Mouse (Mus musculus) activated CD4-positive, CD25-positive, alpha-beta regulatory T cell (primary cell): ENCODE results near the gene Zfp961. TPM values are rescaled to one million over a fixed set of nuclear protein-coding genes. Genes with fewer than 3 reads are reported as not detected.

Experiments used
- polyA plus RNA-seq, 2 experiments: library from polyadenylated mRNA; unstranded; fragments of 100-300 nt; shearing (Covaris generic); gene quantifications; one replicate each; pipeline ENCODE4 v1.2.1; 2017

Zfp961 gene
- polyA plus RNA-seq, result 10 to 100 TPM; 21.4 to 26.6 TPM

DNA sequence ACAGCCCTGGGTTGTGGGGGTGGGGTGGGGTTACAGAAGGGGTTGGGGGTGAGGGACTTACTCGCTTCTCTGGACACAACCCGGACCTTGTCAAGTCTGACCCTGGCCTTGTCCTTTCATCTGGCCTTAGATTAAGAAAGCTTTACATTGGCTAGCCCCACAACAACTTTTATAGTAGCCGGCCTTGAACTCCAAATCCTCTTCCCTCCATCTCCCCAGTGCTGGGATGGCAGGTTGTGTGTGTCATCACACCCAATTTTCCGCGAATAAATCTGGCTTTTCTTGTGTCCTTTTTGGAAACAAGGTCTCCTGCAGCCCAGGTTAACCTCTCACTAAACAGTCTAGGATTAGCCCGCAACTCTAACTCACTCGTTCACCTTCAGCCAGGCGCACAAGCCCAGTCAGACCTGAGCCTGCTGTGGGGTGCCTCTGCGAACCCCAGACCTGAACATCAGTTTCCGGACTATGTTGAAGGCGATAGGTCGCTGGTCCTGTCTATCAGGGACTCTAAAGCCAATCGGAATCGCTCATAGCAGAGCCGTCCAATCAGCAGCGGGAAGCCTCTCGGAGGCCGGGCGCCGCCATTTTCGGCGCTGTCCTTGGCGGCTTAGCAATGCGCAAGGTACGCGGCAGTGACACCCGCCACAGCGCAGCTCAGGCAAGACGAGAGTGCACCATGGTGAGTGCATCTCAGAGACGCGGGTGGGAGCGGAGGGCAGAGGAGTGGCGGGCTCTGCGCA is at the start of gene Zfp961:
Gene Zfp961, plus strand, starts transcription at position 557 of the 740 bp plus-strand sequence.

GRCm38 (mm10) chr8:71908309-71909261 is 42.3 kb upstream of the Zfp961 start, which contains the start of the genes Zfp882 and Zfp617:
TSS of gene Zfp882 (plus strand) at chr8:71908608.
TSS of gene Zfp617 (plus strand) at chr8:71908635.

DNA sequence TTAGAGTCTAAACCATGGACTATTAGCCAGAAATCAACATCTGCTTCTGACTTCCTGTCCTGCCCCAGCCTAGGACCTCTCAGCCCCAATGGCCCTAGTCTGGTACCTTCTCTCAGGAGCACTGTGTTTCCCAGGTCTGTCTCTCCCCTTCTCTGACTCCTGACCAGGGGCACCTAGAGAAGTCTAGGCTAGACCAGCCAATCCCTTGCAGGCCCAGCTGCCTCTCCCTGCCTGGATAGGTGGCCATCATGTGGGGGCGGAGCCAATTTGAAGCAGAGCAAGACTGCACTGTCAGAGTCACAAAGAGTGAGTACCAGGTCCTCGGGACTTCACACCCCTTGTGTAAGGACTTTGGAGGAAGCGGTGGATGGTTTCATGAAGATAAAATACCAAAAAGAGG is 58.6 kb downstream of the Zfp961 start, which contains the start of gene Cyp4f18:
Gene Cyp4f18, minus strand, starts transcription at position 154 of the 400 bp plus-strand sequence.

GRCm38 (mm10) chr8:72040918-72041317 is 90.1 kb downstream of the Zfp961 start, which contains the start of gene Olfr372:
TSS of gene Olfr372 (plus strand) at chr8:72041218.

Other genes with a start within 250 kb of the Zfp961 start
- 1 to 10 TPM; 4.3 to 5.4 TPM for gene B3gnt3, start 249.2 kb upstream of the Zfp961 start, polyA plus RNA-seq
- gene Fcho1, start 225.3 kb upstream of the Zfp961 start, polyA plus RNA-seq, result 100 to 1,000 TPM; 173 to 255 TPM
- gene Zfp709, start 69.0 kb upstream of the Zfp961 start, polyA plus RNA-seq, result 10 to 100 TPM in 1 of 2 experiments, 1 to 10 TPM in 1; 7.2 to 10.5 TPM
- gene Zfp882, start 42.4 kb upstream of the Zfp961 start, polyA plus RNA-seq, result 1 to 10 TPM; 4.1 to 6.3 TPM
- 10 to 100 TPM; 14.0 to 16.7 TPM for gene Zfp617, start 42.4 kb upstream of the Zfp961 start, polyA plus RNA-seq
- gene Cyp4f18, start 58.6 kb downstream of the Zfp961 start, polyA plus RNA-seq, result 1 to 10 TPM in 1 of 2 experiments, under 1 TPM in 1; 0.38 to 5.8 TPM
- gene Olfr372, start 90.2 kb downstream of the Zfp961 start, polyA plus RNA-seq, result under 1 TPM; 0.11 to 0.52 TPM
- gene Olfr373, start 132.1 kb downstream of the Zfp961 start, polyA plus RNA-seq, result under 1 TPM; 0.18 to 0.42 TPM
- gene Olfr374, start 156.0 kb downstream of the Zfp961 start, polyA plus RNA-seq, result under 1 TPM; 0.10 to 0.33 TPM
- 100 to 1,000 TPM; 214 to 470 TPM for gene Tpm4, start 183.9 kb downstream of the Zfp961 start, polyA plus RNA-seq
- gene Rab8a, start 210.2 kb downstream of the Zfp961 start, polyA plus RNA-seq, result 100 to 1,000 TPM; 208 to 219 TPM
- 10 to 100 TPM; 32.5 to 35.8 TPM for gene Hsh2d, start 238.6 kb downstream of the Zfp961 start, polyA plus RNA-seq